Mouse (Mus musculus): ENCODE measurements around the gene Fut9. TPM values are rescaled to one million over a fixed set of nuclear protein-coding genes. Genes with fewer than 3 reads are reported as not detected.

Gene Fut9
- polyA plus RNA-seq, 1 experiment = 23.0 TPM

- no peaks in the 10 kb centered on the region for H3K4me1 ChIP-seq (ENCODE audit: control insufficient read depth, insufficient read depth, low read length)
- TF ChIP-seq CTCF (IDR thresholded peaks at IDR 0.05; ENCODE audit: low read depth, low read length) = no peak
- no peak for TF ChIP-seq EP300 (IDR thresholded peaks at IDR 0.05; ENCODE audit: insufficient read depth, low read depth, low read length)
- TF ChIP-seq POLR2A (IDR thresholded peaks at IDR 0.05; ENCODE audit: insufficient read depth, low read length) = no peak
- H3K27me3 ChIP-seq (ENCODE audit: control insufficient read depth, insufficient read depth, low read length, poor library complexity, severe bottlenecking) = no peaks in the 10 kb centered on the region
- H3K27ac ChIP-seq (ENCODE audit: insufficient read depth, low read length) = no peak overlapping the region
- no peaks in the 10 kb centered on the region for H3K9me3 ChIP-seq (replicated peaks; ENCODE audit: control insufficient read depth, insufficient read depth, low read length, poor library complexity, severe bottlenecking)
- no peak overlapping the region for H3K9ac ChIP-seq (ENCODE audit: low read depth, poor library complexity, severe bottlenecking)
- H3K36me3 ChIP-seq (ENCODE audit: control insufficient read depth, insufficient read depth, low read length, poor library complexity, severe bottlenecking) = no peaks in the 10 kb centered on the region
- no peak overlapping the region for H3K4me3 ChIP-seq (ENCODE audit: low read depth, low read length)
Observed at GRCm38 (mm10) chr4:25757909-25758548, 42.0 kb downstream of the Fut9 start.

- no peaks in the 10 kb centered on the region for H3K4me1 ChIP-seq (ENCODE audit: control insufficient read depth, insufficient read depth, low read length)
- H3K27me3 ChIP-seq (ENCODE audit: control insufficient read depth, insufficient read depth, low read length, poor library complexity, severe bottlenecking) = no peaks in the 10 kb centered on the region
- no peak overlapping the region for H3K4me3 ChIP-seq (ENCODE audit: low read depth, low read length)
- H3K9me3 ChIP-seq (replicated peaks; ENCODE audit: control insufficient read depth, insufficient read depth, low read length, poor library complexity, severe bottlenecking) = no peaks in the 10 kb centered on the region
- no peak overlapping the region for H3K27ac ChIP-seq (ENCODE audit: insufficient read depth, low read length)
- TF ChIP-seq CTCF (IDR thresholded peaks at IDR 0.05; ENCODE audit: low read depth, low read length) = no peak
- no peak for TF ChIP-seq POLR2A (IDR thresholded peaks at IDR 0.05; ENCODE audit: insufficient read depth, low read length)
- no peak for TF ChIP-seq EP300 (IDR thresholded peaks at IDR 0.05; ENCODE audit: insufficient read depth, low read depth, low read length)
- H3K9ac ChIP-seq (ENCODE audit: low read depth, poor library complexity, severe bottlenecking) = no peak overlapping the region
- no peaks in the 10 kb centered on the region for H3K36me3 ChIP-seq (ENCODE audit: control insufficient read depth, insufficient read depth, low read length, poor library complexity, severe bottlenecking)
Observed at GRCm38 (mm10) chr4:25741553-25741952, 58.5 kb downstream of the Fut9 start.

- Histone ChIP-seq H3K4me1 (ENCODE audit: control insufficient read depth, insufficient read depth, low read length) (no peaks in the 10 kb centered on the region), H3K9ac (ENCODE audit: low read depth, poor library complexity, severe bottlenecking) (no peak overlapping the region), H3K36me3 (ENCODE audit: control insufficient read depth, insufficient read depth, low read length, poor library complexity, severe bottlenecking) (no peaks in the 10 kb centered on the region), H3K9me3 (replicated peaks; ENCODE audit: control insufficient read depth, insufficient read depth, low read length, poor library complexity, severe bottlenecking) (no peaks in the 10 kb centered on the region), H3K4me3 (ENCODE audit: low read depth, low read length) (no peak overlapping the region), H3K27ac (ENCODE audit: insufficient read depth, low read length) (no peak overlapping the region), H3K27me3 (ENCODE audit: control insufficient read depth, insufficient read depth, low read length, poor library complexity, severe bottlenecking) (no peaks in the 10 kb centered on the region)
- TF ChIP-seq CTCF (IDR thresholded peaks at IDR 0.05; ENCODE audit: low read depth, low read length) (no peak), EP300 (IDR thresholded peaks at IDR 0.05; ENCODE audit: insufficient read depth, low read depth, low read length) (no peak), POLR2A (IDR thresholded peaks at IDR 0.05; ENCODE audit: insufficient read depth, low read length) (no peak)
Observed at GRCm38 (mm10) chr4:25738782-25739181, 61.3 kb downstream of the Fut9 start.

- Histone ChIP-seq H3K36me3 (ENCODE audit: control insufficient read depth, insufficient read depth, low read length, poor library complexity, severe bottlenecking) (no peaks in the 10 kb centered on the region), H3K9me3 (replicated peaks; ENCODE audit: control insufficient read depth, insufficient read depth, low read length, poor library complexity, severe bottlenecking) (no peaks in the 10 kb centered on the region), H3K9ac (ENCODE audit: low read depth, poor library complexity, severe bottlenecking) (no peak overlapping the region), H3K27me3 (ENCODE audit: control insufficient read depth, insufficient read depth, low read length, poor library complexity, severe bottlenecking) (no peaks in the 10 kb centered on the region), H3K4me1 (ENCODE audit: control insufficient read depth, insufficient read depth, low read length) (no peaks in the 10 kb centered on the region), H3K27ac (ENCODE audit: insufficient read depth, low read length) (no peak overlapping the region), H3K4me3 (ENCODE audit: low read depth, low read length) (no peak overlapping the region)
- TF ChIP-seq CTCF (IDR thresholded peaks at IDR 0.05; ENCODE audit: low read depth, low read length) (no peak), EP300 (IDR thresholded peaks at IDR 0.05; ENCODE audit: insufficient read depth, low read depth, low read length) (no peak), POLR2A (IDR thresholded peaks at IDR 0.05; ENCODE audit: insufficient read depth, low read length) (no peak)
Observed at GRCm38 (mm10) chr4:25721576-25721975, 78.5 kb downstream of the Fut9 start.

GRCm38 (mm10) chr4:25713907-25714306, 86.1 kb downstream of the Fut9 start:
- TF ChIP-seq EP300 (IDR thresholded peaks at IDR 0.05; ENCODE audit: insufficient read depth, low read depth, low read length) (no peak), CTCF (IDR thresholded peaks at IDR 0.05; ENCODE audit: low read depth, low read length) (no peak), POLR2A (IDR thresholded peaks at IDR 0.05; ENCODE audit: insufficient read depth, low read length) (no peak)
- H3K9me3 ChIP-seq (replicated peaks; ENCODE audit: control insufficient read depth, insufficient read depth, low read length, poor library complexity, severe bottlenecking) = peaks cover 23% of the 10 kb centered on the region
- H3K9ac ChIP-seq (ENCODE audit: low read depth, poor library complexity, severe bottlenecking) = no peak overlapping the region
- no peak overlapping the region for H3K4me3 ChIP-seq (ENCODE audit: low read depth, low read length)
- no peaks in the 10 kb centered on the region for H3K27me3 ChIP-seq (ENCODE audit: control insufficient read depth, insufficient read depth, low read length, poor library complexity, severe bottlenecking)
- H3K27ac ChIP-seq (ENCODE audit: insufficient read depth, low read length) = no peak overlapping the region
- no peaks in the 10 kb centered on the region for H3K4me1 ChIP-seq (ENCODE audit: control insufficient read depth, insufficient read depth, low read length)
- no peaks in the 10 kb centered on the region for H3K36me3 ChIP-seq (ENCODE audit: control insufficient read depth, insufficient read depth, low read length, poor library complexity, severe bottlenecking)

GRCm38 (mm10) chr4:25684976-25685375, 115.1 kb downstream of the Fut9 start:
- TF ChIP-seq EP300 (IDR thresholded peaks at IDR 0.05; ENCODE audit: insufficient read depth, low read depth, low read length) (no peak), POLR2A (IDR thresholded peaks at IDR 0.05; ENCODE audit: insufficient read depth, low read length) (no peak)
- Histone ChIP-seq H3K36me3 (ENCODE audit: control insufficient read depth, insufficient read depth, low read length, poor library complexity, severe bottlenecking) (no peaks in the 10 kb centered on the region), H3K9me3 (replicated peaks; ENCODE audit: control insufficient read depth, insufficient read depth, low read length, poor library complexity, severe bottlenecking) (no peaks in the 10 kb centered on the region), H3K4me1 (ENCODE audit: control insufficient read depth, insufficient read depth, low read length) (no peaks in the 10 kb centered on the region), H3K27ac (ENCODE audit: insufficient read depth, low read length) (no peak overlapping the region), H3K27me3 (ENCODE audit: control insufficient read depth, insufficient read depth, low read length, poor library complexity, severe bottlenecking) (no peaks in the 10 kb centered on the region), H3K4me3 (ENCODE audit: low read depth, low read length) (no peak overlapping the region), H3K9ac (ENCODE audit: low read depth, poor library complexity, severe bottlenecking) (no peak overlapping the region)

Measured in ES-Bruce4 (cell line).